Mouse (Mus musculus) heart, adult 2 months (tissue): ENCODE measurements at regions not wholly inside any gene's neighbourhood (a gene's known extent, or its start where the extent isn't known, plus 50 kb on each side); places are given as distances from the start of the nearest gene placed in this dataset.
"Not testable (repeated sequence)": the region's sequence is repeated elsewhere in the genome, so short reads cannot be mapped to it uniquely, and the experiment has no call there.

Experiments used
- DNase-seq, 2 experiments: peaks; one replicate each; pipeline ENCODE4 v3.0.0; 2021
- H3K27ac ChIP-seq: fragments of 200-600 bp; 2 replicates; pipeline ENCODE4 v1.8.1; 2022
- H3K27me3 ChIP-seq: fragments of 200-500 bp; 2 replicates; pipeline ENCODE4 v1.6.1; 2012; ENCODE audit warnings: mild to moderate bottlenecking, low read length, inconsistent platforms, mixed read lengths; ENCODE audit not compliant: control insufficient read depth, insufficient read depth
- H3K36me3 ChIP-seq: fragments of 200-500 bp; 2 replicates; pipeline ENCODE4 v1.6.1; 2012; ENCODE audit warnings: low read length, inconsistent platforms; ENCODE audit not compliant: control insufficient read depth, insufficient read depth
- H3K4me1 ChIP-seq: fragments of 200-500 bp; 2 replicates; pipeline ENCODE4 v1.6.1; 2011; ENCODE audit warnings: low read length; ENCODE audit not compliant: control insufficient read depth, insufficient read depth
- H3K4me3 ChIP-seq: fragments of 200-600 bp; 2 replicates; pipeline ENCODE4 v1.8.1; 2022
- H3K79me2 ChIP-seq: fragments of 200-500 bp; replicated peaks from 2 replicates; pipeline ENCODE4 v1.6.1; 2012; ENCODE audit warnings: mild to moderate bottlenecking, inconsistent platforms, low read length, moderate library complexity, mixed read lengths; ENCODE audit not compliant: control insufficient read depth, insufficient read depth
- H3K9ac ChIP-seq: fragments of 200-500 bp; 2 replicates; pipeline ENCODE4 v1.6.1; 2012; ENCODE audit warnings: low read depth, mild to moderate bottlenecking, control low read depth, inconsistent platforms, low read length, mixed read lengths
- WGBS: fragments of 180-500 bp; shearing (Covaris S2); methylation state at CpG from one replicate; pipeline ENCODE4 v1.1.7; 2018; 5-methylcytosine and 5-hydroxymethylcytosine counted together
- intact Hi-C: fragments of 180-260 bp; cut with DNase I; formaldehyde crosslinking; loops from one replicate; pipeline ENCODE4 v1.15.1; 2025

DNA sequence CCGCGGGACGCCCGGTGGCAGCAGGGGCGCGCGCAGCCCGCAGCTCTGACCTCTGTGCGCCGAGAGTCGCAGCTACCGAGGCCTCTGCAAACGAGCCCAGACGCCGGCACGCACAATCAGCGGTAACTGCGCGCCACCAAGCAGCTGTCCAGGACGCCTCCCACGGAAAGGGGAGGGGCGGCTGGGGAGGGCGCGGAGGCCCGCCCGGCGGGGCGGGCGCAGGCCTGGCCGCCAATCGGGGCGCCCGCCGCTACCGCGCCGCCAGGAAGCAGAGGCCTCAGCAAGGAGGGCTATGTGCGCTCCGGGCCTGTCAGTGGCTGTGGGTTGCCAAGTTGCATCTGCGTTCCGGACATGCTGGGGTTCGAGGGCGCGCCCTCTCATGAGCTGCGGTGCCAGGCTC is 613.3 kb upstream of the Ywhaq start:
- H3K27ac ChIP-seq, intact Hi-C loops, H3K4me1 ChIP-seq, H3K79me2 ChIP-seq, H3K4me3 ChIP-seq, H3K27me3 ChIP-seq, H3K36me3 ChIP-seq, H3K9ac ChIP-seq: not testable (repeated sequence)
- WGBS: 6% methylated on average over 40 of the region's 45 CpGs
- peak; percentile 8 to 25 for DNase-seq

DNA sequence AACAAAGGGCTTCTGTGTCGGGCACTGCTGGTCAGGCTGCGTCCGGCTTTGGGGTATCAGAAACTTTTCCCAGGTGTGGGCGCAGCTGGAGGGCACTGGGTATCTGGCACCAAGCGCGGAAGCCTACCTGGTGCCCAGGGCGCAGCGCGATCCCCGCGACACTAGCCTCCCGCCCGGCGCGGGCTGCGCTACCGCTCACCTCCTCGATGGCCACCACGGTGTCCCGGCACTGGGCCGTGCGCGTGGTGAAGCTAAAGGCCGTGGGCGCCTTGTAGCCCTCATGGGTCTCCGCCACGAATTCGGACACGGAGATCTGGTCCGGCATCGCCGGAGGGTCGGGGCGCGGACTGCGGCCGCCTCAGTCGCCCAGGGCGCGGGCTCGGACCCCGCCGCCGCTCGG is 612.8 kb upstream of the Ywhaq start:
- H3K36me3 ChIP-seq, H3K9ac ChIP-seq, intact Hi-C loops, H3K79me2 ChIP-seq, DNase-seq, H3K4me1 ChIP-seq, H3K27me3 ChIP-seq, H3K4me3 ChIP-seq, H3K27ac ChIP-seq: not testable (repeated sequence)
- WGBS: 10% methylated on average over 45 of the region's 45 CpGs
